Mouse (Mus musculus) erythroblast, adult 5-6 weeks (primary cell): ENCODE measurements around the gene Dach1. TPM values are rescaled to one million over a fixed set of nuclear protein-coding genes. Genes with fewer than 3 reads are reported as not detected.

Source experiments
- ATAC-seq: replicated peaks from 2 replicates; pipeline ENCODE4 v1.8.0; 2016; ENCODE audit warnings: moderate number of reproducible peaks, mild to moderate bottlenecking, moderate TSS enrichment, inconsistent platforms; ENCODE audit not compliant: poor library complexity, low FRiP score, severe bottlenecking
- total RNA-seq, 2 experiments: library from RNA; stranded (forward) in 1 of 2; stranded (reverse) in 1 of 2; fragments of 150-400 nt in 1 of 2; fragments of 200-764, 138-1000 nt in 1 of 2; gene quantifications; 2 replicates each; pipeline versions ENCODE4 v1.2.3 to v1.2.4; 2015 to 2017; ENCODE audit warnings: low replicate concordance in 2 of 2

Gene Dach1
- total RNA-seq, 2 experiments from 2014 or later, result 4.6 to 10.2 TPM

DNA sequence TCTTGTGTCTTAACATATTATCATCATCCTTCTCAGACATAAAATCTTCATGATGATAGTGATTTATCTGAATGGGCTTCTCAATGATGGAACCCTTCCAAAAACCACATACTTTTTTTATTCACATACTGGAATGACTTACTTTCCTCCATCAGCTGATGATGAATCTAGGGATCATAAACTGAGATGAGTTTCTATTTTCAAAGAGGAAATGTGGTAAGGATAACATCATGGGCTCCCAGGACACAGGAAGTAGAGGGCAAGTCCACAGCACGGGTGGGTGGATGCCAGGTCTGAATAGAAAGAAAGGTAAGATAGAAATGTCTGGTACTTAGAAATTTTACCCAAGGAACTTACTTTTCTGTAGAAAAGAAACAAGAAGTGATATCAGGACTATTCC, 56.5 kb downstream of the Dach1 start:
- ATAC-seq, result no peak

DNA sequence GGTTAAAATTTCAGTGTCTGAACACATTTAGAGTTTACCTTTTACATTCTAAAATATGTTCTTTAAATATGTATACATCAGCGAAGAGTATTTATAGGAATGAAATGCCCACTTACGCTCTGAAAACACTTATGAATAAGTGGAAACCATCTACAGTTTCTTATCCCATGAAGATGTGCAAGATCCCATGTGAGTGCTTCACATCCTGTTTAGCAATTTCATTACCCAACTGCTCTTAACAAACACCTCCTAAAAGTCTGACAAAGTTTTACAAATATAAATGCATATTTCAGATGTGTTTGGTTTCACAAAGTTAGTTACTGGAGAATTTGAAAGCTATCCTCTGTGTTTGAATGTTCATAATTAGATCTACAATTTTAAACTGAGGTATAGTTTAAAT, 59.6 kb downstream of the Dach1 start:
- ATAC-seq, result no peak

DNA sequence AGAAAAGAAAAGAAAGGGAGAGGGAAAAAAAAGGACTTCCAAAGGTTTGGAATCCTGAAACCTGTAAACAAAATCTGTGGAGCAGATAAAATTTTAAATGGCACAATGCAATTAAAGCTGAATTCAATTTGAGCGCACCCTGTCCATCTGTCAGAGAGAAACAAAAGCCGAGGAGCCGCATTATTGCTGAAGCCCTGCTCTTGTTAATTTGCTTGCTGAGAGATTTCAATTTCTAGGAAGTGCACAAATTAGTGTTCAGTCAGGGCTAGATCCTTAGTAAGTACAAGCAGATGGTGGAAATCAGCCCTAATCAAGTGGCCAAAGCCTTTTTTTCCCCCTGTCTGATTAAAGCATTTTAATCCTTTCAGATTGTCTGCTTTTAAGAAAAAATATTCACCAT, 60.8 kb downstream of the Dach1 start:
- no peak for ATAC-seq

DNA sequence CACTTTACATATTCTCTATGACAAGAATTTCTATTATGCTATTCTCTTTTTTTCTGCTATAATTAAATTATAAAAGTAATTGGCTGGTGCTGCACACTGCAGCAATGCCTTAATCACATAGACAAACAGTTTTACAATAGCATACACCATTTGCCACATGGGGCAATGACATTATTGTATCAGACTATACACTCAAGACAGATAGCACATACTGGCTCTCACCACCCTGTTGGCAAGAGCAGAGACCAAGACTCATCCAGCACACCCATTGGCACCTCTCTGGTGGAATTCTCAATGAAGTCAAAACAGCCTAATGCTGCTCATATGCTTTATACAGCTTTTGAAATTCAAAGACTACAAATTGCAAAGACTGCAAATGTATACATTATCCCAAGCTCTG, 63.4 kb downstream of the Dach1 start:
- ATAC-seq, result no peak

- no peak for ATAC-seq
Measured at GRCm38 (mm10) chr14:98104314-98104955, 65.1 kb downstream of the Dach1 start.

DNA sequence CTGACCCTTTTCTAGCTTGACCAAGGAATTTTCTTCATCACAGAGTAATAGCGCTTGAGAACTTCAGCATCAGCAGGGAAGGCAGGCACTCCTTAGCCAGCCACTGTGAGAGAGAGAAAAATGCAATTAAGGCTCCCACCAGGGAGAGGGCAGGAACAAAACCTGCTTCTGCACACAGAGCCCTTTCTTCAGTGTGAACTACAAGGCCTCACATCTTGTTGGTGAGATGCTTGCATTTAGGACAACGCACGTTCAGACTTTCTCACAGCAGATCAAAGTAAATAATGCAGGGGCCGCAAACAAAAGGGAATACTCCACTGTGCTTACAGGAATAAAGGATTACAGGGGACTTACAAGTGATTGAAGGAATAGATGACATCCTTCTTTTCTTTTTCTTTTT, 74.3 kb downstream of the Dach1 start:
- ATAC-seq, result no peak

GRCm38 (mm10) chr14:98089246-98089645, 80.3 kb downstream of the Dach1 start:
- ATAC-seq, result no peak

DNA sequence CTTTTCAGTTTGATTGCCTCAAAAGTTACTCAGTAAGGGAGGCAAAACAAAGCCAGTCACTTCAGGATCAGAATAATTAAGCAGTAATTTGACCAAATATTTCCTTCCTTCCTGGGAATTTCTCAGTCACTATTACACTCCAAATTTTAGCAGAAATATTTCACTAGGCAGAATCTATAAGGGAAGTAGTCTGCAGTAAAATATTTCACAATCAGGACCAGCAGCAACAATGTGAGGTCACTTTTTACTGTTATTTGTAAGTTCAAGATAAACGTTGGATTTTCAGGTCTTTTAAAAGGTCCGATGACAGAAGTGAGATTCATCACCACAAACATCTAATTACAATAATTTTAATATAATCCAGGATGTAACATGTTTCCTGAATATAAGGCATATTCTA, 82.2 kb downstream of the Dach1 start:
- ATAC-seq, result no peak

- no peak for ATAC-seq
Measured at GRCm38 (mm10) chr14:98086794-98087193, 82.8 kb downstream of the Dach1 start.

DNA sequence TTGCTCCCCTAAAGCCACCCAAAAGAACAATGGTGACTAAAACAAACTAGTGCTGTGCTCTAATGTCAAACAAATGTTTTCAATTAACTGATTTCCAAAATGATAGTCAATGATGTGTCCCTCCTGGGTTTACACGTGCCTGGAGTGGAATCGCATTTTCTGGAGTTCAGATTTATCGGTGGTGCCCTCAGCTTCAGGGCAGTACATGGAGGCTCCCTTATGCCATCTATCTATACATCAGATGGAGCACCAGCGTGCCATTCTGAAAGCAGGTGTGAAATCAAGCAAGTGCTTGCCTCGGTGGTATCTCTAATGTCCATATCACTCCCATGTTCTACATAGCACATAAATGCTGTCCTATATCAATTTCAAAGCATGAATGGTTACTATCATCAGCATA, 84.4 kb downstream of the Dach1 start:
- ATAC-seq, result no peak

GRCm38 (mm10) chr14:98084720-98085119, 84.8 kb downstream of the Dach1 start:
- ATAC-seq, result no peak

GRCm38 (mm10) chr14:98083419-98083818, 86.1 kb downstream of the Dach1 start:
- ATAC-seq, result no peak

DNA sequence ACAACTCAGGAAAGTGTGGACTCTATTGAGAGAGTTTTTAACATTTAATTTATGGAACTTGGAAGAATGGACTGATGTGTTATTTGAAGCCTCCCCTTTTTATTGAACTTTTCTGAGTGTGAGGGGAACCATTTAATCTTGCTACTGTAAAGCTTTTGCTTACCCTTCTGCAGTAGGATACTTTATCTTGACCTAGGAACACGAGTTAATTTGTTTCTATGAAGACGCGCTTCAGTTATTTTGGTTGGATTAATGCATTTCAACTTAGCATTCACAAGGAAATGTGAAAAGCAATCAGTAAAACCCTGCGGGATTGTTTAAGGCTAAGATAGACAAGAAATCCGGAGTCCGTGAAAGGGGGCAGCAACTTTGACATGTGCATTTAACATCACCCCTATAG, 89.6 kb downstream of the Dach1 start:
- no peak for ATAC-seq

DNA sequence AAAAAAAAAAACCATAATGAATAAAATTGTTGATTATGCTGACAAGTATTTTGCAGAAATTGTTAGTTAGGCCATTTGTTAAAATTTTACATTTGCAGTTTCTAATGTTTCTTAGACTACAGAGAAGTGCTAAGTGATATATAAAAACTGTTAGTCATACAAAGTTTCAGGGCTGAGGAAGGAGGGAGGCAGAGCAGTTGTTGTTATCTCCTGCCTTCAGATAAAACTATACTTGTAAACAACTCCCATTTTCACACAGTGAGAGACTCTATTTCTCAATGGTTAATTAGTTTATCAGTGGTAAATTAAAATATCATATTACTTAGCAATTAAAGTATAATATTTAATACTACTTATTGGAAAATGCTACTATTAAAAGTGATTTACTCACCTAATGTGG, 91.6 kb downstream of the Dach1 start:
- 0 out of 2 replicates have a peak, but pooled peaks have one; percentile 61 for ATAC-seq

DNA sequence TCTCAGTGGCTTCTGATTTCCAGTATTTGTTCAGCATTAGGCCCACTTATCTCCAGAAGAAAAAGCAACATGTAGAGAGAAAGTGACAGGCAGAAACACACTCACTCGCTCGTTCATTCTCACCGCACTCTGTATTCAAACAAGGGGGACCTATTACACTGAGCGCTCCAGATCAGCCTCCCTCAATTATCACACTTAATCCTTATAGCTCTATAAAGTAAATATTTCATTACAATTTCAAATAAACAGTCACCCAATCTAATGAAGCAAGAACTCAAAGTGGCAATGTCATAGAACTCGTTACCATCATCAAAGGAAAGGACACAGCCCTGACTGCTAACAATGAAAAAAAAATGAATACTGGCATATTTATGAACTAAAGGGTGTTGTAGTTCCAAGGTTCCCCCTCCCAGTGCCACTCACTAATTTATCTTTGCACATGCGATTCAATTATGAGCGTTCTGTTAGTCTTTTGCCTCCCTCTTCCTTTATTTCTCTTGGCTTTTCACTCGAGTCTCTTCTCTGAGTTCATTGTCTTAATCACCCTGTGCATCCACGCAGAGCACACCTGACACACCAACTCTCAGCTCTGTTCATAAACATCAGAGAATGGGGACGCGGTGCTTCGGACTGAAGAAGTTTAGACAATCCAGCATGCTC, 96.0 kb downstream of the Dach1 start:
- no peak for ATAC-seq

DNA sequence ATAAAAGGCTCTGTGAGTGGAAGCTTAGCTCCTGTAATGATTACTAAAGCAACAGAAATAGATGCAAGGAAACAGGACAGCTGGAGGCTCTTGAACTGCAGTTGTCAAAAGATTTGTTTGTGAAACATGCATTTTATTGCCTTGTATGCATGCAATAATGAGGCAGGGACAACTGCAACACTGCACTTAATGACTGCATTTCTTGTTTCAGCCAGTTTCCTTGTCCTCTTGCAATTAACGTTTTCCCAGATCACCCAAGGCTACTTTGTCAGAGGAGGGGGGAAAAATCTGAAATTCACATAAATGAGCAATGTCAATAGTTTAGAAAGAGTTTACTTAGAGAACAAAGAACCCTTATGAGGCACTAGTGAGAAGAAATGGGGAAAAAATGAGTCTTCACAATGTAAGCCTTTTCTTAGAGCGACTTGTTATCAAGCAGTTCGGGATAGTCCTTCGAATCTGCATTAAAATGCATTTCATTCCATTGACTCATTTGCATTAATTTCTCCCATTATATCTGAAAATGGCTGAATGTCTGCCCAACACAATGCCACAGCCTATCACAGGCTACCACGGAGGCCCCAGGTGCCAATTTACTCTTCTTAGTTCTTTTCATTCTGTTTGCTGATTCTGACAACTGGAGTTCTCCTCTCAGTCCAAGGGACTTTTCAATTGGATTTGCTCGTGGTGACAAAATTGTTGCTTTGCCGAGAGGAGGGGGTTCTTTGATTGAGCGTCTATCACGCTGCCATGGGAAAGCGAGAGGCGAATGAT, 96.7 kb downstream of the Dach1 start:
- no peak for ATAC-seq

GRCm38 (mm10) chr14:98071877-98072276, 97.7 kb downstream of the Dach1 start:
- no peak for ATAC-seq

DNA sequence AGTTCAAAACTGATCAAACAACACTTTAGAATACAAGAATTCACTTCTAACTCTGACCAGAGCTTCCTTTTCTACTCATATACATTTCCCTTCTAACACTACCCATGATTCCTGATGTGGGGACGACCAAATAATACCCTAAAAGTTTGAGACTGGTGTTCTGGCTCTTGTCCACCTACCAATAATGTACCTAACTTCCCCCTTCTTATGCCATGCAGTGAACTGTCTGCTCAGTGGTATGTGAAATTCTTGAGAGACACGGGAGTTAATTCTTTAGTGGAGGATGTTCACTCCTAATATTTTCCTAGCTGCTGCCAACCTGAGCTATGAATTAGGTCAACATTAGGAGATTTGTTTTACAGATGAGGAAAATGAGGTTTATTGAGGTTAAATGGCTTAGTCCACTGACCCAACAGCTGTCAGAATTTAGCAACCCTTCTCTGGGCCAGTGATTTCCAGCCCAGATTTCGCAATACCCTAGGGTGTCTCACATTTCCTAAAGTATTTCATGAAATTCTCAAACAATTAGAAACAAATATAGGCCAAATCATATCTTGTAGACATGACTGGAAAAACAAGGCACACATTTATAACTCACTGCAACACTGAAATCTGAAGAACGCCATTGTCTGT, 102.2 kb downstream of the Dach1 start:
- ATAC-seq, result no peak

GRCm38 (mm10) chr14:98064190-98064589, 105.4 kb downstream of the Dach1 start:
- ATAC-seq, result no peak

DNA sequence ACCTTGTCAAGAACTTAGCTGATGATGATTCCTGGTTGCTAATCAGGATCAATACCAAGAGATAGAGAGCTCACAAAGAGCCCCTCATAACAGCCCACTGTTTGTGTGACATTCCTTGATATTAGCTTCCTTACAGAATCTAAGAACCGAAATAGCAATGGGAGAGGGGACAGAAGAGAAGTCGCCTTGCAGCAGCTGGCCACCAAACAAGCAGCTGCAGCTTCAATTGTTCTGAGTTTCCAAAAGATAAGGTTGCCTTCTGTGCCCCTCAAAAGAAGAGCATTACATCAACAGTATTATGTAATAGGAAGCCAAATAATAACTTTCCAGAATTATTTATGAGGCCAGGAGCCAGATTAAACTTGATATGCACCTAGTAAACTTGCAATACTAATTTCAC, 120.2 kb downstream of the Dach1 start:
- ATAC-seq, result no peak

DNA sequence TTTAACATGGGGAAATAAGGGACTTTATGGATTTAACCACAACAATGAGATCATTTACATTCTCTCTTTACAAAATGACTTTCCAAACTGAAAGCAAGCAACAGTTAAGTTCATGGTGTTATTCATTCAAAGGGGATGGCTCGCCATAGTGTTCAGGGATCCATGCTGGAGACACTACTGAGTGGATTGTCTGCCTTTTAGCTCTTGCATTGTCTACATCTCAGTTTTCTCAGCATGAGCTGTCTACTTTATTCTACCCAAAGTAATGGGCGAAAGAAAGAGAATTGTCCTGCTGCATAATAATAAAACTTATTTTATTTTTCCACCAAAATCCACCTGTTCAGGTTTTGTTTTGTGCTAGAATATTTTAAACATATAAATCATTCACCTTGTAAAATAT, 121.2 kb downstream of the Dach1 start:
- no peak for ATAC-seq
